Mouse (Mus musculus) heart, embryonic 15.5 days (tissue): ENCODE results near the gene D930020B18Rik. TPM values are rescaled to one million over a fixed set of nuclear protein-coding genes. Genes with fewer than 3 reads are reported as not detected.

ENCODE experiments used
- ATAC-seq: fragments of 200-750 bp; cut with Nextera tagmentation; replicated peaks from 2 replicates; pipeline ENCODE4 v1.8.0; 2017; ENCODE audit warnings: low read depth, moderate TSS enrichment; ENCODE audit not compliant: insufficient number of reproducible peaks, insufficient read depth, low FRiP score
- H3K27ac ChIP-seq: fragments of 300-500 bp; sonication (generic); 2 replicates; pipeline ENCODE4 v1.5.1; 2015; ENCODE audit warnings: mild to moderate bottlenecking, inconsistent platforms
- H3K27me3 ChIP-seq: fragments of 300-500 bp; sonication (generic); 2 replicates; pipeline ENCODE4 v1.6.1; 2015; ENCODE audit warnings: inconsistent platforms
- H3K36me3 ChIP-seq: fragments of 300-500 bp; sonication (generic); 2 replicates; pipeline ENCODE4 v1.6.1; 2015; ENCODE audit warnings: mild to moderate bottlenecking, inconsistent platforms
- H3K4me1 ChIP-seq: fragments of 300-500 bp; sonication (generic); replicated peaks from 2 replicates; pipeline ENCODE4 v1.6.1; 2015; ENCODE audit warnings: inconsistent platforms
- H3K4me2 ChIP-seq: fragments of 300-500 bp; sonication (generic); 2 replicates; pipeline ENCODE4 v1.6.1; 2015; ENCODE audit warnings: inconsistent platforms, mild to moderate bottlenecking, moderate library complexity
- H3K4me3 ChIP-seq: fragments of 300-500 bp; sonication (generic); 2 replicates; pipeline ENCODE4 v1.5.1; 2015; ENCODE audit warnings: mild to moderate bottlenecking, inconsistent platforms
- H3K9ac ChIP-seq: fragments of 300-500 bp; sonication (generic); 2 replicates; pipeline ENCODE4 v1.6.1; 2015; ENCODE audit warnings: mild to moderate bottlenecking, inconsistent platforms
- H3K9me3 ChIP-seq: fragments of 300-500 bp; sonication (generic); replicated peaks from 2 replicates; pipeline ENCODE4 v1.6.1; 2016; ENCODE audit warnings: inconsistent platforms
- WGBS: fragments of 180-500 bp; shearing (Covaris S2); methylation state at CpG from one replicate; pipeline ENCODE4 v1.1.7; 2015; ENCODE audit warnings: mixed read lengths; 5-methylcytosine and 5-hydroxymethylcytosine counted together
- polyA plus RNA-seq: library from polyadenylated mRNA; unstranded; fragments of >200 nt; fragmentation: Nextera tagmentation; extraction: Ambion mirVana; gene quantifications from 2 replicates; pipeline ENCODE4 v1.2.1, GENCODE M21; 2015

The D930020B18Rik gene
- polyA plus RNA-seq, 1 experiment from 2014 or later, result 0.09 TPM

DNA sequence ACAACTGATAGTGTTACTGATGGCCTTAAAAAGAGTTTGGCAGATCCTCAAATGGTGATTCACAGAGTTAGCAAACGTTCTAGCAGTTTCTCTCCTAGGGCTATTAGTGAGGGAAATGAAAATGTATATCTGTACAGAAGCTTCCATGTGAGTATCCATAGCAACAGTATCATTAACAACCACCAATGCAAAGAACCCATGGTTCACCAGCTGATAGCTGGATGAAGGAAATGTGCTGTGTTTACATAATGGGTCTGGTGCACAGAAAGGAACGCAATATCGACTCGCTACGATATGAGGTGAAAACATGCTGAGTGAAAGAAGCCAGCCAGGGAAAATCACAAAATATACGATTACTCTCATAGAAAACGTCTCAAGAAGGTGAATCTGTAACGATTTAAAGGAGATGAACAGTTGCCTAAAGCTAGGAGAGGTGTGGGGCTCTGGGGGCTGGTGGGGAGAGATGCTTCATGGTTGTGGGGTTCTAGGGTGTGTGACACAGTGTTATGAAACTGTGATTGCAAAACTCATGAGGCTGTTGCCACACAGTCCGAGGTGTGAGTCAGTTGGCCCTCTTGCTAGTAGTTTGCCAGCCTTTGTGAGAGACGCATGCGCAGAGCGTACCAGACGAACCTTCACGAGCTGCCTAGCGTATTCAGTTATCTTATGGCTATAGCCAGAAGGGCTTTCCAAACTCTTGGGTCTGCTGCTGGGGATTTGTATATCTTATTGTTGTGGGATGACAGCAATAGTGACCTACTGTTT is 64.2 kb downstream of the D930020B18Rik start:
- ATAC-seq, result no peak
- no peaks in the 10 kb centered on the region; the same call in 1 of the 2 replicates for H3K4me1 ChIP-seq
- 76% methylated on average over 15 of the region's 15 CpGs for WGBS
- H3K36me3 ChIP-seq, result no peaks in the 10 kb centered on the region
- no peak overlapping the region for H3K27ac ChIP-seq
- H3K9me3 ChIP-seq, result no peaks in the 10 kb centered on the region
- no peak overlapping the region for H3K9ac ChIP-seq
- H3K27me3 ChIP-seq, result no peaks in the 10 kb centered on the region
- no peak overlapping the region for H3K4me2 ChIP-seq
- no peak overlapping the region for H3K4me3 ChIP-seq

DNA sequence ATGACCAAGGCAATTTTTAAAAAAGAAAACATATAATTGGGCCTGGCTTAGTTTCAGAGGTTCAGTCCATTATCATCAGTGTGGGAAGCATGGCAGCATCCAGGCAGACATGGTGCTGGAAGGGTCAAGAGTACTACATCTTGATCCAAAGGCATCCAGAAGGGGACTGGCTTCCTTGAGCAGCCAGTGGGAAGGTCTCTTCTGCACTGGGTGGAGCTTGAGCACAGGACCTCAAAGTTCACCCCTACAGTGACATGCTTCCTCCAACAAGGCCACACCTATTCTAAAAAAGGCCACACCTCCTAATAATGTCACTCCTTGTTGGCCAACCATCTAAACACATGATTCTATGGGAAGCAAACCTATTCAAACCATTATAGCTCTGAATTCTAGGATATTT is 75.5 kb downstream of the D930020B18Rik start:
- H3K27ac ChIP-seq, result no peak overlapping the region
- no peaks in the 10 kb centered on the region for H3K27me3 ChIP-seq
- no peak overlapping the region for H3K9ac ChIP-seq
- no peak overlapping the region for H3K4me3 ChIP-seq
- no peak for ATAC-seq
- no peaks in the 10 kb centered on the region for H3K4me1 ChIP-seq
- H3K4me2 ChIP-seq, result no peak overlapping the region
- H3K36me3 ChIP-seq, result no peaks in the 10 kb centered on the region
- H3K9me3 ChIP-seq, result peaks cover 4% of the 10 kb centered on the region; the same call in 1 of the 2 replicates

DNA sequence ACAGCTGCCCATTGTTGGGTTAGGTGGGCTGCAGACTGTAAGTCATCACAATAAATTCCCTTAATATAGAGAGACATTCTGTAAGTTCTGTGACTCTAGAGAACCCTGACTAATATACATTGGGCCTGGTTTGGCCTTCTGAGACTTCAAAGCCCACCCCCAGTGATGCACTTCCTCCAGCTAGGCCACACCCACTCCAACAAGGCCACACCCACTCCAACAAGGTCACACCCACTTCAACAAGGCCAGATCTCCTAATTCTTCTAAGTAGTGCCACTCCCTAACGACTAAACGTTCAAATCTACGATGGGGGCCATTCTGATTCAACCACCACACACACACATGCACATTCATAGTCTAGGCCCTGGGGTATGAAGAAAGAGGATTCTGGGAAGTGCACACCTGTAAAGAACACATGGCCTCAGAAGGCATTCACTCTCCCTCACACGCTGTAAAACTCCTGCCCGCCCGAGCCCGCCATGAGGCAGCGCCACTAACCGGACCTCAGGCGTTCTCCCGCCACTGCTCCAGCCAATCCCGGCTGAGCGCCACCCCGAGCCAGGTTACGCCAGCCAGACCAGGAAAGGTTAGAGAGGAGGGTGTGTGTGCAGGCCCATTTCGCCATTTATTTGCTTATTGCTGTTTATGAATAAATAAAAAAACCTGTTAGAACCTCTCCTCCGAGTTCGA is 77.7 kb downstream of the D930020B18Rik start:
- H3K27me3 ChIP-seq, result no peaks in the 10 kb centered on the region
- H3K4me1 ChIP-seq, result no peaks in the 10 kb centered on the region
- H3K4me3 ChIP-seq, result no peak overlapping the region
- no peaks in the 10 kb centered on the region for H3K36me3 ChIP-seq
- ATAC-seq, result no peak; the same call in 1 of the 2 replicates
- H3K4me2 ChIP-seq, result no peak overlapping the region
- no peak overlapping the region for H3K9ac ChIP-seq
- H3K9me3 ChIP-seq, result peaks cover 4% of the 10 kb centered on the region; the same call in 1 of the 2 replicates
- WGBS, result 88% methylated on average over 18 of the region's 18 CpGs
- H3K27ac ChIP-seq, result no peak overlapping the region

DNA sequence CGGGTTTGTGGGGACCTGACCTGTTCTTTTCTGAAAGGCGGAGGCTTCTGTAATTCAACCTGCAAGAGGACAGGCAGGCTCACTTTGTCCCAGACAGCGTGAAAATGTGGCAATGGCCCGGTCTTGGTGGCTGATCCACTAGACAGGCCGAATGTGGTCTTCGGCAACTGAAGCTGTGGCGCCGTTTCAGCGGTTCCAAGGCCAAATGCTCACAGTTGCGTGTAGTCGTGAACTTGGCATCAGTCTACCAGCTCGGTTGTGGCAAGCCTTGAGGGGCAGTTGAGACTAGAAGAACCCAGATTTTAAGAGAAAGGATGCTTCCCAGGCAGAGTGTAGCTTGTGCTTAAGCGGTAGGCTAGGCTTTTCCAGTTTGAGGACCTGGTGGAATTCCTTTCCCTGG is 79.3 kb downstream of the D930020B18Rik start:
- peaks cover 4% of the 10 kb centered on the region; the same call in 1 of the 2 replicates for H3K9me3 ChIP-seq
- ATAC-seq, result no peak
- H3K4me3 ChIP-seq, result no peak overlapping the region
- no peak overlapping the region for H3K27ac ChIP-seq
- H3K9ac ChIP-seq, result no peak overlapping the region
- H3K4me2 ChIP-seq, result no peak overlapping the region
- no peaks in the 10 kb centered on the region for H3K36me3 ChIP-seq
- no peaks in the 10 kb centered on the region for H3K4me1 ChIP-seq
- 88% methylated on average over 13 of the region's 13 CpGs for WGBS
- H3K27me3 ChIP-seq, result no peaks in the 10 kb centered on the region

DNA sequence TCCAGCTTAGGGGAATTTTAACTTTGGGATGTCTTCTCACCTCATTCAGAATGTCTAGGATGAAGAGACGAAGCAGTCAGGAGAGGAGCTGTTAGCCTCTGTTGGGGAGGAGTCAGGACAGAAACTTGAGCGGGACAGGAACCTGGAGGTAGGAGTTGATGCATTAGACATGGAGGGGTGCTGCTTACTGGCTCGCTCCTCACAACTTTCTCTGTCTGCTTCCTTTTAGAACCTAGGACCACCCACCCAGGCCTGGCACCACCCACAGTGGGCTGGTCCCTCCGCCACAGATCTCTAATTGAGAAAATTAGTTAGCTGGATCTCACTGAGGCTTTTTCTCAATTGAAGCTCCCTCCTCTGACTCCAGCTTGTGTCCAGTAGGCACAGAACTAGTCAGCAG is 85.1 kb downstream of the D930020B18Rik start:
- H3K9ac ChIP-seq, result no peak overlapping the region
- H3K36me3 ChIP-seq, result no peaks in the 10 kb centered on the region
- no peaks in the 10 kb centered on the region for H3K27me3 ChIP-seq
- no peak overlapping the region for H3K4me3 ChIP-seq
- ATAC-seq, result no peak
- peaks cover 3% of the 10 kb centered on the region; the same call in 1 of the 2 replicates for H3K9me3 ChIP-seq
- H3K4me1 ChIP-seq, result no peaks in the 10 kb centered on the region
- WGBS, result 67% methylated on average over 4 of the region's 4 CpGs
- no peak overlapping the region for H3K27ac ChIP-seq
- no peak overlapping the region for H3K4me2 ChIP-seq

DNA sequence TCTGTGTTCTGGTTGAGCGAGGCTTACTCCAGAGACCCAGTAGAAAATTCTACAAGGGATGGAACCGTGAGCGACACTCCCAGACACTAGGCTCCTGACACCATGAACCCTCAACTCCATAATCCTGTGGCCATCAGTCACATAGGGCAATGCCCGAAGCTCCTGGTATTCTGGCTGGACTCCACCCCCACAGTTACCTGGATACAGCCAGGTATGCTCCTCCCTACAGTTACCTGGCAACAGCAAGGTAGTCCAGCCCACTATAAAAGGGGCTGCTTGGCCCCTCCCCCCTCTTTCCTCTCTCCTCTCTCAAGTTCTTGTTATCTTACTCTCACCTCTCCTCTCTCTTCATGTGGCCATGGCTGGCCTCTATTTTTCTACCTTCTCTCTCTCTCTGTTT is 85.8 kb downstream of the D930020B18Rik start:
- WGBS, result 84% methylated on average over 4 of the region's 4 CpGs
- no peak overlapping the region for H3K4me3 ChIP-seq
- no peaks in the 10 kb centered on the region for H3K27me3 ChIP-seq
- no peak for ATAC-seq
- no peaks in the 10 kb centered on the region for H3K4me1 ChIP-seq
- no peaks in the 10 kb centered on the region for H3K36me3 ChIP-seq
- no peak overlapping the region for H3K27ac ChIP-seq
- H3K9ac ChIP-seq, result no peak overlapping the region
- no peak overlapping the region for H3K4me2 ChIP-seq
- no peaks in the 10 kb centered on the region for H3K9me3 ChIP-seq

DNA sequence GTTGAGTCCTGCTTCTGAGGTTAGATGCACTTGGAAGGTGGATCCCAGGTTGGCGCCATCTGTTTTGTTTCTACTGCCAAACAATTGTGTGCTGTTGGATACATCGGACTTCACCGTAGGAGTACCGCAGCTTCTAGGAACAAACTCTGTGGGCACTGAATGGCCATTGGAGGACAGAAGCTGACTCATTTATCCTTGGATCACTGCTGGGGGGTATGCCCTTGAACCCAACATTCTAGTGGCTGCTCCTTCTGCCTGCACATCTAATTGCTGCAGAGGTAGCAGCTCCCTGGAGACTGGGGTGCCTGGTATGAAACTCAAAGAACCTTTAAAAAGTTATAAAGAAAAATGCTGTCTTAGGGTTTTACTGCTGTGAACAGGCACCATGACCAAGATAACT is 86.8 kb downstream of the D930020B18Rik start:
- Histone ChIP-seq H3K9me3 (no peaks in the 10 kb centered on the region), H3K36me3 (no peaks in the 10 kb centered on the region), H3K27ac (no peak overlapping the region), H3K9ac (no peak overlapping the region), H3K4me3 (no peak overlapping the region), H3K4me1 (no peaks in the 10 kb centered on the region), H3K4me2 (no peak overlapping the region), H3K27me3 (no peaks in the 10 kb centered on the region)
- ATAC-seq, result no peak
- 88% methylated on average over 4 of the region's 4 CpGs for WGBS

DNA sequence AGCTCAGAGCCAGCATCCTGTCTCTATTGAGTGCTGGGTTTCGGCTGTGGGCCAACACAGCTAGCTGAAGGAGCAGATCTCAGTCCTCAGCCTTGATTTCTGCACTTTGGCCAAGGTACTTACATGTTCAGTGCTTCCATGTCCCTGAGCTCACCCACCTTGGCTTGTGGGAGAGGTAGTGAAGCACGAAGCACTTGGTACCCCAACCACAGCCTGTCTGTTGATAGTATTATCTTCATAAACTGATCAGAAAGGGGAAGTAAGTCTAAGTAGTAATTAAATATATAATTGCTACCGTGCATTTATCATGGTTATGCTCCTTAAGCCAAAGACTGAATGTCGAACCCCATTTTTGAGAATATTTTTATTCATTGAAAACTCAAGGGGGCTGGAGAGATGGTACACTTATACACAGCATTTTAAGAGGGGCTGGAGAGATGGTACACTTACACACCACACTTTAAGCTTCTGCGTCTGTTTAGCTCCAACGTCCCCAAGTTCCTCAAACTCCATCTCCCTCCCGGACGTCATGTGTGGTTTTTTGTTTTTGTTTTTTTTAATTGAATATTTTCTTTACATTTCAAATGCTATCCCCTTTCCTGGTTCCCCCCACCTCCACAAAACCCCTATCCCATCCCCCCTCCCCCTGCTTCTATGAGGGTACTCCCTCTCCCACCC is 89.8 kb downstream of the D930020B18Rik start:
- Histone ChIP-seq H3K4me3 (no peak overlapping the region), H3K9ac (no peak overlapping the region), H3K4me2 (no peak overlapping the region), H3K4me1 (no peaks in the 10 kb centered on the region), H3K27me3 (no peaks in the 10 kb centered on the region), H3K27ac (no peak overlapping the region), H3K36me3 (no peaks in the 10 kb centered on the region), H3K9me3 (no peaks in the 10 kb centered on the region)
- WGBS, result 81% methylated on average over 8 of the region's 8 CpGs
- no peak for ATAC-seq

DNA sequence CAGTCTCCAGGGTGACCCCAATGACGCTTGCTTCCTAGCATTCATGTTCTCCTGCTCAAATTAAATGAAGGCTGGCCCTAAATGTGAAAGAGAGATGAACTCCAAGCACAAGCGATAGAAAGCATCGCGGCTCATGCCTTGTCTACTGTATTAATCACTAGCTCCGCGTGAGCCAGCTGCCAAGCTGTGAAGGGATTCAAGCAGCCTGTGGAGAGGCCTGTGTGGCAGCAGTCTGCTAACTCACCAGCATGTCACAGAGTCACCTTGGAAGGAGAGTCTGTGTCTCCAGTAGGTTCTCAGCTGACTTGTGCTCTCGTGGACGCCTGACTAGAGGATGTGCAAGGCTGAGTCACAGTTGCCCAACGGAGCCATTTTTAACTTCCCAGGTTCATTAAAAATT is 91.2 kb downstream of the D930020B18Rik start:
- Histone ChIP-seq H3K4me2 (no peak overlapping the region), H3K4me3 (no peak overlapping the region), H3K9me3 (no peaks in the 10 kb centered on the region), H3K27me3 (no peaks in the 10 kb centered on the region), H3K27ac (no peak overlapping the region), H3K36me3 (no peaks in the 10 kb centered on the region), H3K9ac (no peak overlapping the region), H3K4me1 (no peaks in the 10 kb centered on the region)
- 91% methylated on average over 9 of the region's 9 CpGs for WGBS
- no peak for ATAC-seq

DNA sequence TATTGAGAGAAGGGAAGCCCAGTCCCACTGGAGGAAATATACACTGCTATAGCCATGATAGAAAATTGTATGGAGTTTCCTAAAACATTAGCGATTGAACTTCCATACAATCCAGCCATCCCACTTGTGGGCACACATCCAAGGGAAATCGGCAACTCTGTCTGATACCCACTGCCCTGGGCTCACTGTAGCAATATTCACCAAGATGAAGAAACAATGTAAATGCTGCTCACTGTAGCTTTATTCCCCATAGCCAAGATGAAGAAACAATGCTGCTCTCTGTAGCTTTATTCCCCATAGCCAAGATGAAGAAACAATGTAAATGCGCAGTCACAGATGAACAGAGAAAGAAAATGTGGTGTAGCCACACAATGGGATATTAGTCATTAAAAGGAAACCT is 95.9 kb downstream of the D930020B18Rik start:
- H3K4me3 ChIP-seq, result no peak overlapping the region

More for the DNA sequence above, 95.9 kb downstream of the D930020B18Rik start:
- ATAC-seq, result no peak
- no peaks in the 10 kb centered on the region for H3K36me3 ChIP-seq
- no peak overlapping the region for H3K4me2 ChIP-seq
- 85% methylated on average over 3 of the region's 3 CpGs for WGBS
- no peaks in the 10 kb centered on the region for H3K9me3 ChIP-seq
- H3K4me1 ChIP-seq, result peaks cover 9% of the 10 kb centered on the region
- no peaks in the 10 kb centered on the region for H3K27me3 ChIP-seq
- no peak overlapping the region for H3K27ac ChIP-seq
- H3K9ac ChIP-seq, result no peak overlapping the region
